Mouse (Mus musculus) urinary bladder, postnatal 10 days (tissue): Measurements from ENCODE around the gene Gm20431.
A peak's percentile ranks its signal among the peaks of the same experiment; 100 is the strongest.
"Not testable (repeated sequence)": the region's sequence is repeated elsewhere in the genome, so short reads cannot be mapped to it uniquely, and the experiment has no call there.

Experiments used
- DNase-seq: peaks from one replicate; pipeline ENCODE4 v3.0.0; 2022; ENCODE audit warnings: low spot score

Gm20431 gene

GRCm38 (mm10) chr2:167630421-167630820 lies 30.9 kb downstream of the Gm20431 start:
- DNase-seq: no peak

- no peak for DNase-seq
Measured at GRCm38 (mm10) chr2:167629665-167630209, 31.6 kb downstream of the Gm20431 start.

- DNase-seq: no peak
Measured at GRCm38 (mm10) chr2:167628872-167629271, 32.4 kb downstream of the Gm20431 start.

- DNase-seq: no peak
Measured at GRCm38 (mm10) chr2:167627019-167627418, 34.3 kb downstream of the Gm20431 start.

GRCm38 (mm10) chr2:167625670-167626069 lies 35.6 kb downstream of the Gm20431 start:
- no peak for DNase-seq

GRCm38 (mm10) chr2:167624368-167625075 lies 36.8 kb downstream of the Gm20431 start:
- DNase-seq: no peak

- no peak for DNase-seq
Measured at GRCm38 (mm10) chr2:167622965-167623364, 38.3 kb downstream of the Gm20431 start.

- DNase-seq: no peak
Measured at GRCm38 (mm10) chr2:167622352-167622751, 38.9 kb downstream of the Gm20431 start.

- DNase-seq: no peak
Measured at GRCm38 (mm10) chr2:167621255-167622087, 39.8 kb downstream of the Gm20431 start.

- no peak for DNase-seq
Measured at GRCm38 (mm10) chr2:167617472-167617871, 43.8 kb downstream of the Gm20431 start.

GRCm38 (mm10) chr2:167617034-167617433 lies 44.3 kb downstream of the Gm20431 start:
- DNase-seq: no peak

GRCm38 (mm10) chr2:167613335-167613734 lies 48.0 kb downstream of the Gm20431 start:
- DNase-seq: not testable (repeated sequence)

GRCm38 (mm10) chr2:167612122-167612521 lies 49.2 kb downstream of the Gm20431 start:
- no peak for DNase-seq

- DNase-seq: no peak
Measured at GRCm38 (mm10) chr2:167611287-167611686, 50.0 kb downstream of the Gm20431 start.

GRCm38 (mm10) chr2:167606745-167607123 lies 54.6 kb downstream of the Gm20431 start:
- DNase-seq: no peak

GRCm38 (mm10) chr2:167605817-167606744 lies 55.2 kb downstream of the Gm20431 start:
- no peak for DNase-seq

GRCm38 (mm10) chr2:167605178-167605794 lies 56.0 kb downstream of the Gm20431 start:
- DNase-seq: peak; percentile 55

GRCm38 (mm10) chr2:167602978-167603377 lies 58.3 kb downstream of the Gm20431 start:
- no peak for DNase-seq

- no peak for DNase-seq
Measured at GRCm38 (mm10) chr2:167602364-167602763, 58.9 kb downstream of the Gm20431 start.

GRCm38 (mm10) chr2:167600481-167600995 lies 60.8 kb downstream of the Gm20431 start:
- DNase-seq: no peak

GRCm38 (mm10) chr2:167599917-167600316 lies 61.4 kb downstream of the Gm20431 start:
- no peak for DNase-seq
